8 mouse cellular contexts compared by ENCODE assay signal in the genomic region with DNA sequence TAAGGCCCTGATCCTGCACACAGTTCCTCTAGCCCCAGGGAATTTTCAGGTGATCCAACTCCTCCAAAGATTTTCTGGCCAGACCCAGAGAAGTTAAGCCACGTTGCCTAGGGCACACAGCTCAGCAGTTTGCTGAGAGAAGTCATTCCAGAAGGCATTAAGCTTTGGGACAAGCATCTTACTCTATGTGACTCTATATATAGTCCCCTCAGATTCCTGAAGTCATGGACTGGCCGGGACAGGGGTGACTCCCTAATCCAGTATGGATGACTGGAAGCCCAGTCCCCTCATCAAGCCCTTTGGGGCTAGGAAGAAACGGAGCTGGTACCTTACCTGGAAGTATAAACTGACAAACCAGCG. TPM values are rescaled to one million over a fixed set of nuclear protein-coding genes. Genes with fewer than 3 reads are reported as not detected.
A peak's percentile ranks its signal among the peaks of the same experiment; 100 is the strongest.
DNase-seq lines count a peak whose midpoint lies in the region; ATAC-seq and TF ChIP-seq lines count a peak whose summit lies in the region.

No protein-coding gene starts in this region.

- no peak for TF ChIP-seq POLR2A in bone marrow macrophage, adult 2 months (IDR thresholded peaks at IDR 0.05; ENCODE audit: borderline replicate concordance, low read depth, low read length)

- peaks cover 42% of the 10 kb centered on the region for H3K36me3 ChIP-seq in kidney, embryonic 14.5 days (ENCODE audit: control insufficient read depth, insufficient read depth, low read length)
- H3K36me3 ChIP-seq in hindbrain, embryonic 11.5 days (ENCODE audit: control insufficient read depth, insufficient read depth, low read length), result peaks cover 9% of the 10 kb centered on the region; the same call in 1 of the 2 replicates
- peaks cover 43% of the 10 kb centered on the region for H3K36me3 ChIP-seq in midbrain, embryonic 12.5 days

- H3K27ac ChIP-seq in kidney, embryonic 14.5 days (ENCODE audit: low read depth, low read length), result no peak overlapping the region
- H3K27ac ChIP-seq in bone marrow macrophage, adult 2 months (ENCODE audit: insufficient read depth, low read depth, low read length), result peak overlapping the region; percentile 47
- no peak overlapping the region for H3K27ac ChIP-seq in hindbrain, embryonic 11.5 days (ENCODE audit: low read depth, low read length)
- peak overlapping the region; percentile 76; the same call in 1 of the 2 replicates for H3K27ac ChIP-seq in midbrain, embryonic 12.5 days (replicated peaks)

- ATAC-seq in kidney, embryonic 14.5 days (ENCODE audit: low FRiP score, low TSS enrichment), result peak; percentile 24; the same call in 1 of the 2 replicates
- no peak for ATAC-seq in hindbrain, embryonic 11.5 days (ENCODE audit: low FRiP score)
- ATAC-seq in midbrain, embryonic 12.5 days (ENCODE audit: low FRiP score, low read depth), result peak; percentile 44

- H3K4me1 ChIP-seq in kidney, embryonic 14.5 days (ENCODE audit: control insufficient read depth, insufficient read depth, low read length), result 0 out of 2 replicates have a peak, but pooled peaks cover 5% of the 10 kb centered on the region
- peaks cover 7% of the 10 kb centered on the region for H3K4me1 ChIP-seq in bone marrow macrophage, adult 2 months (ENCODE audit: control insufficient read depth, insufficient read depth, low read length)
- peaks cover 5% of the 10 kb centered on the region; the same call in 1 of the 2 replicates for H3K4me1 ChIP-seq in hindbrain, embryonic 11.5 days (replicated peaks; ENCODE audit: control insufficient read depth, insufficient read depth, low read length)
- peaks cover 16% of the 10 kb centered on the region for H3K4me1 ChIP-seq in midbrain, embryonic 12.5 days

- DNase-seq in kidney, postnatal 25 days, result no peak
- DNase-seq in hindbrain, embryonic 11.5 days (ENCODE audit: low spot score), result no peak
- DNase-seq in right cerebral cortex, postnatal 10 days (ENCODE audit: low spot score in 2 of 2), result no peak
- DNase-seq in gastrocnemius, postnatal 4 days (ENCODE audit: low spot score in 2 of 2), result no peak
- no peak for DNase-seq in T-cell, adult 2 months (ENCODE audit: low spot score)

- H3K4me2 ChIP-seq in kidney, embryonic 14.5 days (replicated peaks; ENCODE audit: low read depth, low read length), result peak overlapping the region; percentile 76
- peak overlapping the region; percentile 71 for H3K4me2 ChIP-seq in hindbrain, embryonic 11.5 days (replicated peaks; ENCODE audit: low read depth, low read length)
- H3K4me2 ChIP-seq in midbrain, embryonic 12.5 days (replicated peaks), result peak overlapping the region; percentile 71

- H3K4me3 ChIP-seq in kidney, embryonic 14.5 days (ENCODE audit: low read length), result peak overlapping the region; percentile 82
- H3K4me3 ChIP-seq in bone marrow macrophage, adult 2 months (ENCODE audit: insufficient read depth, low read length), result peak overlapping the region; percentile 71
- peak overlapping the region; percentile 68 for H3K4me3 ChIP-seq in hindbrain, embryonic 11.5 days (ENCODE audit: low read depth, low read length)
- H3K4me3 ChIP-seq in midbrain, embryonic 12.5 days, result peak overlapping the region; percentile 74

- H3K9ac ChIP-seq in kidney, embryonic 14.5 days (ENCODE audit: low read depth, low read length), result peak overlapping the region; percentile 92
- H3K9ac ChIP-seq in hindbrain, embryonic 11.5 days (ENCODE audit: low read depth, low read length), result peak overlapping the region; percentile 92
- peak overlapping the region; percentile 91 for H3K9ac ChIP-seq in midbrain, embryonic 12.5 days (replicated peaks)

- WGBS in kidney, embryonic 14.5 days, result 25% methylated on average over 4 of the region's 4 CpGs
- WGBS in hindbrain, embryonic 11.5 days, result 33% methylated on average over 4 of the region's 4 CpGs
- 22% methylated on average over 4 of the region's 4 CpGs for WGBS in midbrain, embryonic 12.5 days

- TF ChIP-seq CTCF in bone marrow macrophage, adult 2 months (IDR thresholded peaks at IDR 0.05; ENCODE audit: low read depth, low read length), result no peak

- H3K9me3 ChIP-seq in kidney, embryonic 14.5 days (ENCODE audit: control insufficient read depth, low read length), result no peaks in the 10 kb centered on the region
- no peaks in the 10 kb centered on the region for H3K9me3 ChIP-seq in hindbrain, embryonic 11.5 days (ENCODE audit: control insufficient read depth, low read length)
- no peaks in the 10 kb centered on the region for H3K9me3 ChIP-seq in midbrain, embryonic 12.5 days

- H3K27me3 ChIP-seq in kidney, embryonic 14.5 days (ENCODE audit: control insufficient read depth, insufficient read depth, low read length), result no peaks in the 10 kb centered on the region
- no peaks in the 10 kb centered on the region for H3K27me3 ChIP-seq in hindbrain, embryonic 11.5 days (ENCODE audit: control insufficient read depth, insufficient read depth, low read length)
- H3K27me3 ChIP-seq in midbrain, embryonic 12.5 days, result no peaks in the 10 kb centered on the region

RNA-seq across cellular contexts. Expression of gene Lurap1, which starts 0.3 kb away (rescaled TPM):
- polyA plus RNA-seq in kidney, embryonic 14.5 days (2014; fragmentation: Nextera tagmentation; extraction: Ambion mirVana), result 2.2 and 3.2 TPM in 2 replicates
- polyA plus RNA-seq in bone marrow macrophage, adult 2 months (2012; ENCODE audit: insufficient read depth, insufficient read length, missing spikeins), result 0.12 and 0.13 TPM in 2 replicates
- polyA plus RNA-seq in hindbrain, embryonic 11.5 days (2014; fragmentation: Nextera tagmentation; extraction: Ambion mirVana), result 1.1 and 1.3 TPM in 2 replicates
- 1.8 and 1.9 TPM in 2 replicates for polyA plus RNA-seq in midbrain, embryonic 12.5 days (2016; fragmentation: Nextera tagmentation; extraction: Ambion mirVana)
- 1 to 10 TPM; 6.8 to 7.6 TPM for total RNA-seq in gastrocnemius, postnatal 4 days (2021)

RNA-seq across cellular contexts. Expression of gene Tspan1, which starts 16.6 kb away (rescaled TPM):
- 0.50 and 0.89 TPM in 2 replicates for polyA plus RNA-seq in kidney, embryonic 14.5 days (2014; fragmentation: Nextera tagmentation; extraction: Ambion mirVana)
- polyA plus RNA-seq in bone marrow macrophage, adult 2 months (2012; ENCODE audit: insufficient read depth, insufficient read length, missing spikeins), result not detected in 2 replicates
- 0.17 TPM in 1 of 2 replicates, not detected in the other for polyA plus RNA-seq in hindbrain, embryonic 11.5 days (2014; fragmentation: Nextera tagmentation; extraction: Ambion mirVana)
- polyA plus RNA-seq in midbrain, embryonic 12.5 days (2016; fragmentation: Nextera tagmentation; extraction: Ambion mirVana), result 0.09 TPM in 1 of 2 replicates, not detected in the other
- total RNA-seq in gastrocnemius, postnatal 4 days (2021), result not detected

RNA-seq across cellular contexts. Expression of gene 1700042G07Rik, which starts 22.3 kb away (rescaled TPM):
- polyA plus RNA-seq in kidney, embryonic 14.5 days (2014; fragmentation: Nextera tagmentation; extraction: Ambion mirVana), result not detected in 2 replicates
- not detected in 2 replicates for polyA plus RNA-seq in bone marrow macrophage, adult 2 months (2012; ENCODE audit: insufficient read depth, insufficient read length, missing spikeins)
- polyA plus RNA-seq in hindbrain, embryonic 11.5 days (2014; fragmentation: Nextera tagmentation; extraction: Ambion mirVana), result not detected in 2 replicates
- not detected in 2 replicates for polyA plus RNA-seq in midbrain, embryonic 12.5 days (2016; fragmentation: Nextera tagmentation; extraction: Ambion mirVana)
- not detected for total RNA-seq in gastrocnemius, postnatal 4 days (2021)

RNA-seq across cellular contexts. Expression of gene Gm49337, which starts 22.3 kb away (rescaled TPM):
- not detected in 2 replicates for polyA plus RNA-seq in kidney, embryonic 14.5 days (2014; fragmentation: Nextera tagmentation; extraction: Ambion mirVana)
- polyA plus RNA-seq in bone marrow macrophage, adult 2 months (2012; ENCODE audit: insufficient read depth, insufficient read length, missing spikeins), result not detected in 2 replicates
- not detected in 2 replicates for polyA plus RNA-seq in hindbrain, embryonic 11.5 days (2014; fragmentation: Nextera tagmentation; extraction: Ambion mirVana)
- polyA plus RNA-seq in midbrain, embryonic 12.5 days (2016; fragmentation: Nextera tagmentation; extraction: Ambion mirVana), result 0.13 TPM in 1 of 2 replicates, not detected in the other
- total RNA-seq in gastrocnemius, postnatal 4 days (2021), result not detected

RNA-seq across cellular contexts. Expression of gene Pomgnt1, which starts 27.2 kb away (rescaled TPM):
- 50.9 and 68.2 TPM in 2 replicates for polyA plus RNA-seq in kidney, embryonic 14.5 days (2014; fragmentation: Nextera tagmentation; extraction: Ambion mirVana)
- polyA plus RNA-seq in bone marrow macrophage, adult 2 months (2012; ENCODE audit: insufficient read depth, insufficient read length, missing spikeins), result 22.3 and 24.0 TPM in 2 replicates
- 49.0 and 52.3 TPM in 2 replicates for polyA plus RNA-seq in hindbrain, embryonic 11.5 days (2014; fragmentation: Nextera tagmentation; extraction: Ambion mirVana)
- 60.9 and 67.9 TPM in 2 replicates for polyA plus RNA-seq in midbrain, embryonic 12.5 days (2016; fragmentation: Nextera tagmentation; extraction: Ambion mirVana)
- total RNA-seq in gastrocnemius, postnatal 4 days (2021), result 10 to 100 TPM; 56.4 to 56.9 TPM

Comparison
In these comparisons a context has a peak if more than half of its experiments do, and no peak if none do; other contexts are left out.
1. H3K27ac ChIP-seq: peak in bone marrow macrophage, adult 2 months (single experiment) and midbrain, embryonic 12.5 days (single experiment); none in kidney, embryonic 14.5 days (single experiment) and hindbrain, embryonic 11.5 days (single experiment).
2. Peak in every context shown above with its lines, with median percentiles within 50 percentile points of each other: H3K4me2 ChIP-seq, H3K4me3 ChIP-seq and H3K9ac ChIP-seq.